Mouse (Mus musculus) heart, postnatal 0 days (tissue): ENCODE data around the gene Klrg1.

ENCODE experiments used
- CTCF ChIP-seq: IDR thresholded peaks from 2 replicates; pipeline ENCODE4 v1.5.1; 2016; ENCODE audit warnings: antibody characterized with exemption, control low read depth, low read depth
- EP300 ChIP-seq: IDR thresholded peaks from 2 replicates; pipeline ENCODE4 v1.6.1; 2016; ENCODE audit warnings: antibody characterized with exemption, low read depth

- TF ChIP-seq CTCF (no peak), EP300 (no peak)
Observed at GRCm38 (mm10) chr6:122274546-122274945, 8.1 kb downstream of the Klrg1 start.
